Mouse (Mus musculus): ENCODE data around the gene Olfr373. TPM values are rescaled to one million over a fixed set of nuclear protein-coding genes. Genes with fewer than 3 reads are reported as not detected.

Olfr373 gene
- polyA plus RNA-seq, 1 experiment = not detected

GRCm38 (mm10) chr8:72145511-72145910 lies 62.5 kb downstream of the Olfr373 start:
- 86% methylated on average over 3 of the region's 3 CpGs for WGBS
- TF ChIP-seq POLR2A (IDR thresholded peaks at IDR 0.05; ENCODE audit: low read depth, low read length) = no peak
- TF ChIP-seq CTCF (IDR thresholded peaks at IDR 0.05; ENCODE audit: extremely low read depth, insufficient read length, insufficient replicate concordance, low read depth, low read length) = no peak
- no peak overlapping the region for H3K27ac ChIP-seq (ENCODE audit: insufficient read depth, low read depth, low read length)
- H3K4me3 ChIP-seq (ENCODE audit: low read depth, low read length) = no peak overlapping the region
- peaks cover 65% of the 10 kb centered on the region for H3K36me3 ChIP-seq (ENCODE audit: control insufficient read depth, insufficient read depth, low read length)
- H3K27me3 ChIP-seq (ENCODE audit: control insufficient read depth, insufficient read depth, low read length) = no peaks in the 10 kb centered on the region
- H3K4me1 ChIP-seq (ENCODE audit: control insufficient read depth, insufficient read depth, insufficient read length, low read length) = no peaks in the 10 kb centered on the region

GRCm38 (mm10) chr8:72146056-72146455 lies 63.1 kb downstream of the Olfr373 start:
- TF ChIP-seq CTCF (IDR thresholded peaks at IDR 0.05; ENCODE audit: extremely low read depth, insufficient read length, insufficient replicate concordance, low read depth, low read length) (no peak), POLR2A (IDR thresholded peaks at IDR 0.05; ENCODE audit: low read depth, low read length) (no peak)
- no peaks in the 10 kb centered on the region for H3K4me1 ChIP-seq (ENCODE audit: control insufficient read depth, insufficient read depth, insufficient read length, low read length)
- no peak overlapping the region for H3K4me3 ChIP-seq (ENCODE audit: low read depth, low read length)
- 19% methylated on average over 1 of the region's 1 CpGs for WGBS
- no peak overlapping the region for H3K27ac ChIP-seq (ENCODE audit: insufficient read depth, low read depth, low read length)
- H3K36me3 ChIP-seq (ENCODE audit: control insufficient read depth, insufficient read depth, low read length) = peaks cover 65% of the 10 kb centered on the region
- H3K27me3 ChIP-seq (ENCODE audit: control insufficient read depth, insufficient read depth, low read length) = no peaks in the 10 kb centered on the region

GRCm38 (mm10) chr8:72146556-72146955 lies 63.6 kb downstream of the Olfr373 start:
- Histone ChIP-seq H3K27ac (ENCODE audit: insufficient read depth, low read depth, low read length) (no peak overlapping the region), H3K36me3 (ENCODE audit: control insufficient read depth, insufficient read depth, low read length) (peaks cover 65% of the 10 kb centered on the region), H3K27me3 (ENCODE audit: control insufficient read depth, insufficient read depth, low read length) (no peaks in the 10 kb centered on the region), H3K4me1 (ENCODE audit: control insufficient read depth, insufficient read depth, insufficient read length, low read length) (no peaks in the 10 kb centered on the region), H3K4me3 (ENCODE audit: low read depth, low read length) (no peak overlapping the region)
- 81% methylated on average over 3 of the region's 3 CpGs for WGBS
- TF ChIP-seq CTCF (IDR thresholded peaks at IDR 0.05; ENCODE audit: extremely low read depth, insufficient read length, insufficient replicate concordance, low read depth, low read length) (no peak), POLR2A (IDR thresholded peaks at IDR 0.05; ENCODE audit: low read depth, low read length) (no peak)

- Histone ChIP-seq H3K4me3 (ENCODE audit: low read depth, low read length) (no peak overlapping the region), H3K27me3 (ENCODE audit: control insufficient read depth, insufficient read depth, low read length) (no peaks in the 10 kb centered on the region), H3K36me3 (ENCODE audit: control insufficient read depth, insufficient read depth, low read length) (peaks cover 64% of the 10 kb centered on the region), H3K4me1 (ENCODE audit: control insufficient read depth, insufficient read depth, insufficient read length, low read length) (no peaks in the 10 kb centered on the region), H3K27ac (ENCODE audit: insufficient read depth, low read depth, low read length) (no peak overlapping the region)
- 70% methylated on average over 2 of the region's 2 CpGs for WGBS
- TF ChIP-seq POLR2A (IDR thresholded peaks at IDR 0.05; ENCODE audit: low read depth, low read length) = no peak
- TF ChIP-seq CTCF (IDR thresholded peaks at IDR 0.05; ENCODE audit: extremely low read depth, insufficient read length, insufficient replicate concordance, low read depth, low read length) = no peak
Observed at GRCm38 (mm10) chr8:72147266-72147665, 64.3 kb downstream of the Olfr373 start.

GRCm38 (mm10) chr8:72149056-72149455 lies 66.1 kb downstream of the Olfr373 start:
- H3K4me3 ChIP-seq (ENCODE audit: low read depth, low read length) = no peak overlapping the region
- TF ChIP-seq POLR2A (IDR thresholded peaks at IDR 0.05; ENCODE audit: low read depth, low read length) = no peak
- TF ChIP-seq CTCF (IDR thresholded peaks at IDR 0.05; ENCODE audit: extremely low read depth, insufficient read length, insufficient replicate concordance, low read depth, low read length) = no peak
- WGBS = 62% methylated on average over 1 of the region's 1 CpGs
- H3K27me3 ChIP-seq (ENCODE audit: control insufficient read depth, insufficient read depth, low read length) = no peaks in the 10 kb centered on the region
- H3K36me3 ChIP-seq (ENCODE audit: control insufficient read depth, insufficient read depth, low read length) = peaks cover 64% of the 10 kb centered on the region
- H3K4me1 ChIP-seq (ENCODE audit: control insufficient read depth, insufficient read depth, insufficient read length, low read length) = no peaks in the 10 kb centered on the region
- no peak overlapping the region for H3K27ac ChIP-seq (ENCODE audit: insufficient read depth, low read depth, low read length)

GRCm38 (mm10) chr8:72151418-72152078 lies 68.6 kb downstream of the Olfr373 start:
- peaks cover 51% of the 10 kb centered on the region for H3K36me3 ChIP-seq (ENCODE audit: control insufficient read depth, insufficient read depth, low read length)
- H3K27ac ChIP-seq (ENCODE audit: insufficient read depth, low read depth, low read length) = no peak overlapping the region
- WGBS = 59% methylated on average over 3 of the region's 3 CpGs
- TF ChIP-seq POLR2A (IDR thresholded peaks at IDR 0.05; ENCODE audit: low read depth, low read length) = no peak
- TF ChIP-seq CTCF (IDR thresholded peaks at IDR 0.05; ENCODE audit: extremely low read depth, insufficient read length, insufficient replicate concordance, low read depth, low read length) = no peak
- no peaks in the 10 kb centered on the region for H3K27me3 ChIP-seq (ENCODE audit: control insufficient read depth, insufficient read depth, low read length)
- H3K4me1 ChIP-seq (ENCODE audit: control insufficient read depth, insufficient read depth, insufficient read length, low read length) = no peaks in the 10 kb centered on the region
- H3K4me3 ChIP-seq (ENCODE audit: low read depth, low read length) = no peak overlapping the region

Other genes with a start within 250 kb of the Olfr373 start
- 0.01 and 0.18 TPM in 2 replicates for gene Zfp709, start 201.2 kb upstream of the Olfr373 start, polyA plus RNA-seq (2012; rRNA removed)
- gene Zfp882, start 174.6 kb upstream of the Olfr373 start, polyA plus RNA-seq (2012; rRNA removed) = 0.08 TPM in 1 of 2 replicates, not detected in the other
- gene Zfp617, start 174.5 kb upstream of the Olfr373 start, polyA plus RNA-seq (2012; rRNA removed) = 0.76 and 0.94 TPM in 2 replicates
- 1.2 and 1.9 TPM in 2 replicates for gene Zfp961, start 132.1 kb upstream of the Olfr373 start, polyA plus RNA-seq (2012; rRNA removed)
- 7.9 and 8.8 TPM in 2 replicates for gene Cyp4f18, start 73.6 kb upstream of the Olfr373 start, polyA plus RNA-seq (2012; rRNA removed)
- not detected in 2 replicates for gene Olfr372, start 42.0 kb upstream of the Olfr373 start, polyA plus RNA-seq (2012; rRNA removed)
- gene Olfr374, start 23.9 kb downstream of the Olfr373 start, polyA plus RNA-seq (2012; rRNA removed) = not detected in 2 replicates
- 19.1 and 27.3 TPM in 2 replicates for gene Tpm4, start 51.8 kb downstream of the Olfr373 start, polyA plus RNA-seq (2012; rRNA removed)
- gene Rab8a, start 78.0 kb downstream of the Olfr373 start, polyA plus RNA-seq (2012; rRNA removed) = 22.5 and 58.9 TPM in 2 replicates
- 1.4 and 3.3 TPM in 2 replicates for gene Hsh2d, start 106.5 kb downstream of the Olfr373 start, polyA plus RNA-seq (2012; rRNA removed)
- not detected in 2 replicates for gene Cib3, start 129.7 kb downstream of the Olfr373 start, polyA plus RNA-seq (2012; rRNA removed)
- not detected in 2 replicates for gene Gm11034, start 130.5 kb downstream of the Olfr373 start, polyA plus RNA-seq (2012; rRNA removed)
- gene Fam32a, start 136.6 kb downstream of the Olfr373 start, polyA plus RNA-seq (2012; rRNA removed) = 19.7 and 35.5 TPM in 2 replicates
- gene Ap1m1, start 156.8 kb downstream of the Olfr373 start, polyA plus RNA-seq (2012; rRNA removed) = 33.6 and 47.4 TPM in 2 replicates
- 0.41 TPM in 1 of 2 replicates, not detected in the other for gene Gm10282, start 222.1 kb downstream of the Olfr373 start, polyA plus RNA-seq (2012; rRNA removed)
- 21.4 and 24.7 TPM in 2 replicates for gene Klf2, start 235.9 kb downstream of the Olfr373 start, polyA plus RNA-seq (2012; rRNA removed)